Mouse (Mus musculus) v-Abl transformed pro-B cells (cell line): ENCODE results near the gene Smagp.
"Not testable (repeated sequence)": the region's sequence is repeated elsewhere in the genome, so short reads cannot be mapped to it uniquely, and the experiment has no call there.

Experiments
- in situ Hi-C, 2 experiments: fragments of 400-800 bp; cut with MboI; formaldehyde crosslinking; loops; one replicate each; pipeline ENCODE4 v1.15.1; 2025; ENCODE audit not compliant: unreplicated experiment in 2 of 2

Gene Smagp

DNA sequence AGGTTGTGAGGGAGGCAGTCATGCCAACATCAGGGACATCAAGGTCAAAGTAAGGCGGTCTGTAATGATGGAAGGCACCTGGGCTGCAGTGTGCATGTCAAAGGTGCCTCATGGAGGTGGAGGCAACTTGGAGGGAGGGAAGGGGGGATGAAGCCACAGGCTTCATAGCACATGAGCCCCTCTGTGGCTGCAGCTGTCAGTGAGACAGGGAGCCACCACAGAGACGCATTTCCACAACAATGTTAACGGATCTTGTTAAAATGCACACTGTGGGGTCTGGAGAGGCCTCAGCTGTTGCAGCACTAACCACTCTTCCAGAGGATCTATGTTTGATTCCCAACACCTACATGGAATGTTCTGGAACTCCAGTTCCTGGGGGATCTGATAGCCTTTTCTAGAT, 6.6 kb downstream of the Smagp start:
- in situ Hi-C loops: no loop called here

DNA sequence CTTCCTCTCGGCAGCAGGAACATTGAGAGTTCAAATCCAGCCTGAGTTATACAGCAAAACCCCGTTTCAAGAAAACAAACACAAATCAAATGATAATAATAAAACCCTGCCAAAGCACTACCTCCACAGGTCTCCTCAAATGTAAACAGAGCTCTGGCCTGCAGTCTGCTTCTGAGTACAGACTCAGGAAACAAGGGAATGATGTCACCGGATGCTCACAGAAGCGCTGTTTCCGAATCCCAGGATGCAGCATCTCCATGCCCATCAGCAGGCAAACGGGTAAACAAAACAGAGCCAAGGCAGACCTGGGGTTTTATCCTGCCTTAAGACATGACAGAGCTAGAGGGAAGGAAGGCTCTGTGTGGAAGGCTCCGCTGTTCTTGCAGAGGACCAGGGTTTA, 7.9 kb downstream of the Smagp start:
- in situ Hi-C loops: no loop called here

DNA sequence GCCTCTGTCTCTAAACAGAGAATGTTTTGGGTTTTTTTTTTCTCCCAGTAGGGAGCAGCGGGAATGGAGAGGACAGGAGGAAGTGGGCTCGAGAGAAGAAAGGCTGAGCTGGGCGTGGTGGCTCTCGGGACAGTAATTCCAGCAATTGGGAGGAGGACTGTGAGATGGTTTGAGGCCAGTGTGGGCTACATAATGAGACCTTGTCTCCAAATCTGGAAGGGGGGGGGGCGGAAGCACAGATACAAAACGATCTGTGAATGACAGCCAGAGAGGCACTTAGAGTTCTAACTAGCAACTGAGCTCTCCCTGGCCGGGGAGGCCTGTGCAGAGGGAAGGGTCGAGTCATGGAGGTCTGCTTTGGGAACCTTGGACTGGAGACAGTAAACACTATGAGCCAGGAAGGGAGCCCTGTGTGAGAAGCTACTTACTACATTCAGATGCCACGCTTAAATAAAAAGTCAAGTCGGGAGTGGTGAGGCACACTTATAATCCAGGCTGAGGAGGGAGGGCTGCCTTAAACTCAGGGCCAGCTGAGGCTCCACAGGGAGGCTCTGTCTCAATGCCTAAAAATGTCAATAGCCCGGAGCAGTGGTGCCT, 8.9 kb downstream of the Smagp start:
- in situ Hi-C loops: no loop called here

DNA sequence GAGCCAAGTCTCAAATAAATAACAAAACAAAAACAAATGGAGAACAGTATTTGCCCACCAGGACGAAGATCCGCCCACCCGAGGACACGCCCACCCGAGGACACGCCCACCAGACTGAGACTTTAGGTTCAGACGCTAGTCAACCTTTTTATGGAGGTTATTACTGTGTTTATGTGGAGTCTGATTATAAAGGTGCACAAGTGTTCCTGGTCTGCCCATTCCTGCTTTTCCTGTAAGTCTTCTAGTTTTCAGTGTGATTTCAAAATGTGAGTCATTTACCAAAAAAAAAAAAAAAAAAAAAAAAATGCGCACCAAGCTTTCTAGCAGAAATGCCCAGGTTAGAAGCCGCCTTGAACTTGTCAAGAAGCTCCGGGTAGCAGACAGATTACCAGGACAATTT, 9.5 kb downstream of the Smagp start:
- in situ Hi-C loops: no loop called here

DNA sequence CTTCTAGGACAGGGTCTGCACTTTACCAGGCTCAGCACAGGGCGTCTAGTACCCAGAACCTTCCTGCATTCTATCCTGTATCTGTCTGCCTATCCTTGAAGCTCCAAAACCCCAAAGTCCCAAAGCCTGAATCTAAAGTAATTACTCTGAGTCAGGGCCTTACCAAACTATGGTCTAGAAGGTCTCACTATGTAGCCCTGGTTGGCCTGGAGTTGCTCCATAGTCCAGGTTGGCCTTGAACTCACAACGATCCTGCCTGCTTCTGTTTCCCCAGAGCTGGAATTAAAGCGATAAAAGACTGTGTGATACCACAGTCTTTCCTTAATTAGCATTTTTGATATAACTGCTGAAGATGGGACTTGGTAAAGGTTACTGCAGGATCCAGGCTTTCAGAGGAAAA, 12.3 kb downstream of the Smagp start:
- in situ Hi-C loops: no loop called here

DNA sequence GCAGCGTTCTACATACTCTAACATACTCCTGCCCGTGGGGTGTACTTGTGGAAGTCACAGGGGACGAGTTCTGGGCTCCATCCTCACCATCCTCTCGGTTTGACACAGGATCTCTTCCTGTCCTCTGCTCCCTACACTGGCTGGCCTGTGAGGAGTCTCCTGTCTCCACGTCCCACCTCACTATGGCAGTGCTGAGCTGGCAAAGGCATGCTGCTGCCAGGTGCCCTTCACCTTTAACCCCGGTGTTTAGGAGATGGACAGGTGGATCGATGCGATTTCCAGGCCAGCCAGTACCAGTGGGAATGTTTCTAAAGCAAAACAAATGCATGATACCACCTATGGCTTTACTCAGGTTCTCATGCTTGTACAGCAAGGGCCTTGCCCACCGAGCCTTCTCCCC, 13.0 kb downstream of the Smagp start:
- in situ Hi-C loops: no loop called here

DNA sequence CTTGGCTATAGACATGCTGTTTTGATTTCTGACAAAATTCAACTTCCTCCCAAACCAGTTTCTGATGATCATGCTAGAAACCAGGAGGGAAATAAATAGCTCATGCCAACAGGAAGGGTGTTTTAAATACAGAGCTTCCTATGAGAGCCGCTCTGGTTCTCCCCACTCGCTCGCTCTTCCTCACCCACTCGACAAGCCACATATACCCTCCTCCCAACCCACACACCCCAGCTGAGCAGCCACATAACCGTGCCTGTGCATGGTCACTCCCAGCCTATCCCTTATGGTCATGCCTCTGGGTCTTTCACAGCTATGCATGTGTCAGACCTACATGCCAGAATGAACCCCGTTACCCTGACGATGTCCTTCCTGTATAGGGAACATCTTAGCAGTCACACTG, 14.6 kb downstream of the Smagp start:
- in situ Hi-C loops: no loop called here

DNA sequence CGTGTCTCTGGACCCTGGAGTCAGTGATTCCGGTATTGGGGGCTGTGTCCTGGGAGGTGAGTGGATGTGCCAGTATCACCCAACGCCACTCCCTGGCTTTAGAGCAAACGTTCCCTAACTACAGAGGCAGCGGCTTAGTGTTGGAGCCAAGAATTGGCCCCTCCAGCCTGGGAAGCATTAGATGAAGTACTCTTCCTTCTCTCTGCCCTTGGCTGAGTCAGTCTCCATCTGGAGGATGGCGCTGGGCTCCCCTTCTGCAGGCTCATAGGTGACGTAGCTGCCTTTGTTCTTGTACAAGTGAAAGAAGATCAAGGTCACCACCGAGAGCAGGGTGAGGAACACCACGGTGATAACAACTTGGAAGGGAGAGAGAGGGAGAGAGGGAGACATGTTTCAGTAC, 15.1 kb downstream of the Smagp start:
- in situ Hi-C loops: not testable (repeated sequence)

DNA sequence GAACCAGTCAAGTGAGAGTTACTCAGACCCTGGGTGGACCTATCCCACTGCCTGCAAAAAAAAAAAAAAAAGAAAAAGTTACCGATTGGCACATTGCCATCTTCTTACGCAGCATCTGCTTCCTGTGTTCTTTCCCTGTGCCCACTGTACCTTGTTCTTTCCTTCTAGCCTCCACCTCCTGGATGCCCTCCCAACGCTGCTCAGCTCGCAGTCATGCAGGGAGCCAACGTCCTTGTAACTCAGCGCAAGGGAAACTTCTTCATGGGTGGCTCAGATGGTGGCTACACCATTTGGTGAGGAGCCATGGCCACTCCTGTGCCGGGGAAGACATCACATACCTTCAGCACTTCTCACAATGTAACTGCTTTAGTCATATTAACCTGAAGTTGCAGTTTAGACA, 17.5 kb downstream of the Smagp start:
- in situ Hi-C loops: no loop called here

DNA sequence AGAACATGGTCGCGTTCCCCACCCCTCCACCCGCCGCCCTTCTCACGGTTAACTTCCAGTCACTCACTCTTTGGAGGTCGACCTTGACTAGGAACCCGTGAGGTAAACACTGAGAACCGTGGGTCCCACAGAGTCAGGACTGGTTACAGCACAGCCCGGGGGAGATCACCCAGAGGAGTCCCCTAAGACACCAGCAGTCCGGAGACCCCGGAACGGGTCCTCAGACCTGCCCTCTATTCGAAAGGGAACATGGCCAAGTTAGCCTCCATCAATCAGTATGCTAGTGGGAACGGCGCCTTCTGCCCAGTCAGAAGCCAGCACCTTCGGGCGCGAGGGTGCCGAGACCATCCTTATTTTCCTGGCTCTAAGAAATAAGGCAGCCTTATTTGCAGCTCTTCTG, 20.5 kb downstream of the Smagp start:
- in situ Hi-C loops: no loop called here

DNA sequence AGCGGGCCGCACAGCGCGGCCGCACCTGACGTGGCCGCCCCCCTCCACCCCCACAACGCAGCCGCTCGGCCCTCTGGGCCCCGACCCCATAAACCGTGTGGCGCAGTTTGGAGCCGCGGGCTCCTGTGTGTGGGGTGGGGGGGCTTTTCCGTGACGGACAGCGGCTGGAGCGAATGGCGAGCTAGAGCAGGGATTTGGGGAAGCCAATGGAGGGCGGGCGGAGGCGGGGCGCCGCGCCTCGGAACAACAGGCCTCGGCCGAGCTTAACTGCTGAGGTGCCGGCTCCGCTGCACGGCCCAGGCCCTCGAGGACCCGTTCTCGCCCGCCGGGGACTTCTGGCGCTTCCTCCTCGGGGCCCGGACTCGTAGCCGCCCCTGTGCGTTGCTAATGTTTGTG, 20.9 kb downstream of the Smagp start:
- in situ Hi-C loops: no loop called here

DNA sequence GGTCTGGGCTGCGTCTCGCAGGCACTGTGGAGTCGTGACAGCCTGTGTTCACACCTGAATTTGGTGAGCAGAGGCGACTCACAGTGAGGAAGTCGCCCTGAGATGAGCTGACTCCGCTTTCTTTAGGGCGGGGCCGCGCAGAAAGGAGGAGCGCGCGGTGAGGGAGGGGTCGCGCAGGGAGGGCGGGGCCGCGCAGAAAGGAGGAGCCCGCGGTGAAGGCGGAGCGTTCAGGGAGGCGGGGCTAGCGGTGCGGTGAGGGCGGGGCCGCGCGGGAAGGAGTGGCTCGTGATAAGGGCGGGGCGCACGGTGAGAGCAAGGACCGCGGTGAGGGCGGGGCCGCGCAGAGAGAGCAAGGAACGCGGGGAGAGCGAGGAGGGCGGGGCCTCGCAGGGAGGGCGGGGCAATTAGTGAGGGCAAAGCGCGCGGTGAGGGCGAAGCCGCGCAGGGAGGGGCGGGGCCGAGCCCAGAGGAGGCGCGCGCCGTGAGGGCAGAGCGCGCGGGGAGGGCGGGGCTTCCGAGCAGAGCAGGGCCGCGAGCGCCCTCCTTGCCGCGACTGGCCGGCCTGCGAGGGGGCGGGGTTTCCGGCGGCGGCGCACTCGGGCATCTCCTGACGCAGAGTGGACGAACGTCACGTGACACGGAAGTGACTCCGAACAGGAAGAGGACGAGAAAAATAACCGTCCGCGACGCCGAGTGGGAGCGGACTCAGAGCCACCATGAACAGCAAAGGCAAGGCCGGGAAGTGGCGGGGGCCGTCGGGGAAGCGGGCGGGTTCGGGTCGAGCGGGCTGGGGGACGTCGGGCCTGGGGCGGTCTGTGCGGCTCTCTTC, 21.5 kb downstream of the Smagp start, which contains the start of gene Dazap2:
Gene Dazap2 (plus strand): TSS at position 354 of the 829 bp plus-strand sequence.
- in situ Hi-C loops: loop anchor here (5.0 kb wide), 2 partner anchors 73 to 83 kb away; no protein-coding TSS in a partner anchor

DNA sequence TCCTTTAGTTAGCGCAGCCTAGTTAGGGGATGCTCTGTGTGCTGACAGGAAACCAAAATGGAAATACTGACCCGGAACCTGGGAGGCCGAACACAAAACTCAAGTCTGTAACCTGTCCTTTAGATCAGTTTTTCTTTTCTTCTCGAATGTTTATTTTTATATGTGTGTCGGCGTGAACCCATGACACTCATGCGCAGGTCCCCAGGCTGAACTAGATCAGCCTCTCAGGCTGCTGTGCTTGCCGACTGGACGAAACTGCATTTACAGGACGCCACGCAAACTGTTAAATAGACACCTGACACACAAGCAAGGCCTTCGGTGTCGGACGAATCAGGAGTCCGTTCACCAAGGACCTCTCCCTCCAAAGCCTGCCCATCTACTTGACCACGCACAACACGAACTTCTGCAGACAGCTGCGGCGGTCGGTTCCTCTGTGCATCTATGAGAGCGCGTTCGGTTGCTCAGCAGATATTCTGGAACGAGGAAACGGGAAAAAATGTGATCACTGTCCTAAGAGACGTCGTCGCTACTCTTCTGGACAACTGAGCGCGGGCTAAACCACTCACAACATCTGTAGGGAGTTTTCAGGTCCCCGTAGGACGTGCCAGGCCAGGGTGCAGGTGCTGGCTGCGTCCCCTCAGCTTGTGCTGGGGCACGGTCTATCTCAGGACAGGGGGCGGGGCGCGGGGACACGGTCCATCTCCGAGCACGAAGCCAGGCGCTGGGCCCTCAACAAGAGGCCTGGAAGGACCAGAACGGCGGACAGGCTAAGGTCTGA, 22.3 kb downstream of the Smagp start:
- in situ Hi-C loops: loop anchor here (5.0 kb wide), 2 partner anchors 72 to 82 kb away; no protein-coding TSS in a partner anchor

DNA sequence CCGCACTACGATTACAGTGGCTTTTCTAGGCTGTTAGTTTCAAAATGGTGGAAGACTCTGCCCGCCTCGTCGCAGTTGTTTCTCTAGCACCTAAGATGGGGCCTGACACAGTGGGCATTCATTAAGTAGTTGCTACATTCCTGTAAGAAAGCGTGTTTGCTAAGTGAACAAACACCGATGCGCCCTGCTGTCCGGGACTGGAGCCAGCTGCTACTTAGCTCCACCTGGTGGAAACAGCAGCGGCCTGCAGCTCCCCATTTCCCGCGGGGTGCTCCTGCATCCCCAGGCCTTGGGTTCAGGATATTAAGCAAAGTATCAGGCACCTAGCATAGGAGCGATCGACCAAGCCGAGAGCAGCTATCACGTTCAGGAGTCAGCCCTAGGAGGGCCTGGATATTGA, 23.2 kb downstream of the Smagp start:
- in situ Hi-C loops: loop anchor here (5.0 kb wide), 2 partner anchors 71 to 81 kb away; no protein-coding TSS in a partner anchor

DNA sequence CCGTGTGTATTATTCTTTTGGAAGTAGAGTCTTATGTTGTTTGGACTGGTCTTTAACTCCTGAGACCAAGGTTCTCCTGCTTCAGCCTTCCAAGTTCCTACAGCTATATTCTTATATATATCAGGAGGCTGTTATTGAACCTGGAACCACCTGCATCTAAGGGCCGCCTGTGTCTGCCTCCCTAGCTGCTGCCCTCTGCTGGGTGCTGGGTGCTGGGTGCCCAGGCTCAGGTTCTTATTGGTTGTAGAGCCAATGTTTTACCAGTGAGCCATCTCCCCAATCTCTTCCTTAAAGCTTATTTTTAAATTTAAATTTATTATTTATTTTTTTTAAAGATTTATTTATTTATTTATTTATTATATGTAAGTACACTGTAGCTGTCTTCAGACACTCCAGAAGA, 24.3 kb downstream of the Smagp start:
- in situ Hi-C loops: loop anchor here (5.0 kb wide), 2 partner anchors 70 to 80 kb away; no protein-coding TSS in a partner anchor

DNA sequence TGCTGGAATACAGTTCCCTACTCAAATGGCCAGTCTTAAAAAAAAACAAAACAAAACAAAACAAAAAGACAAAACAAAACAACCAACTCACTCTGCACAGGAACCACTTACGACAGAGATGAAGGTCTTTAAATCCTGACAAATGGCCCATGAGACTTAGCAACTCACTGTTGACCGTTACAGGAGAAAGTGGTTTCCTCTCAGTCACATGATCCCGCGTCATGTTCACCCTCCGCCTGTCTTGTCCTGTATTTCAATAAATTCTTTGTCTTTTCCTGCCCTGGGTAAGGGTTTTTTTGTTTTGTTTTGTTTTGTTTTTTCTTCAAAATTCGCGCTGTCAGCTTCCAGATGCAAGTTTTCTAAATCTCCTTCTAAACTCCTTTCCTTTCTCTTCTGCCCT, 24.8 kb downstream of the Smagp start:
- in situ Hi-C loops: loop anchor here (5.0 kb wide), 2 partner anchors 70 to 80 kb away; no protein-coding TSS in a partner anchor

DNA sequence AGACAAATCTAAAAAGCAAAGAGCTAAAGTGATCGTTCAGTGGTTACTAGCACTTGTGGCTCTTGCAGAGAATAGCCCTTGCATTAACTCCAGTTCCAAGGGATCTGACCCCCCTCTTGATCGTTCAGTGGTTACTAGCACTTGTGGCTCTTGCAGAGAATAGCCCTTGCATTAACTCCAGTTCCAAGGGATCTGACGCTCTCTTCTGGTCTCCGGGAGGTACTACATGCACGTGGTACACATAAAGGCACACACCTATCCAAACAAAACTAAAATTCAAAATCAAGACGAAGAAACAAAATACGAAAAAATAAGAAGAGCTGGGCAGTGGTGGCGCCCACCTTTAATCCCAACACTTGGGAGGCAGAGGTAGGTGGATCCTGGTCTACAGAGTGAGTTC, 30.1 kb downstream of the Smagp start:
- in situ Hi-C loops: not testable (repeated sequence)

DNA sequence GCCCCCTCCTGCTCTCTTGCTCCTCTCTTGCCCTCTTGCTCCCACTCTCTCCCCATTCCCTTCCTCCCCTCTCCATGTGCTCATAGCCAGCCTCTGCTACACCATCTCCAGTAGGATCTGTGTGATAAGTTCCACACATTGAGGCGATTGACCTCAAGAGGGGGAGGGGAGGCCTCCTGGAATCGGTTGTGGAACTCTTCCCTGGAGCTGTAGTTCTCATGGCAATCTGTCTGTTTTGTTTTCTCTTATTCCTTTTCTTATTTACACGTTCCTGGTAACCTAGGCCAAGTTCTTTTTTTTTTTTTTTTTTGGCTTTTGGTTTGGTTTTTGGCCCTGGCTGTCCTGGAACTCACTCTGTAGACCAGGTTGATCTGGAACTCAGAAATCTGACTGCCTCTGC, 35.1 kb downstream of the Smagp start:
- in situ Hi-C loops: no loop called here

DNA sequence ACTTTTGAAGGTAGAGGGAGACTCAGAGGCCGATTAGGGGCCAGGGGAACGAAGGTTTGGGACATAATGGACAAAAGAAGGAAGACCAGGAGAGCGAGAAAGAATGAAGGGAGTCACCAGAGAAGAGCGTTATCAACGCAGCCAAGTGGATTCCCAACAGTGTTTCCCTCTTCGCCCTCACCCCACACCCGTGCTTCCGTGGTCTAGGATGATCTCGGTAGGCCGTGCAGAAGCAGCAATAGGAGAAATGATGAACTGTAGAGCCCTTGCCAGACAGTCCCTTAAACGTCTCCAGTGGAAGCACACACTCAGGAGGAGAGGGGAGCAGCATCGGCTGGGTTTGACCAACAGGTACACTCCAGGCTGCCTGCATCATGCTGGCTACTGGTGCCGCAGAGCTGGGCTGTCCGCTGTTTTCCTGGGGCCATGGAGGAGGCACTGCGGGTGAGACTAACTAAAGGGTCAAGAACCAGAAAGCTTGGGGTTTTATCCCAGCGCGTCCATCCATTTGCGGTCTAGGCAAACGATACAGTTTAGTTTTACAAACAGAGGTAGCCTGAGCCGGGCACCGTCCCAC, 36.0 kb downstream of the Smagp start:
- in situ Hi-C loops: no loop called here

DNA sequence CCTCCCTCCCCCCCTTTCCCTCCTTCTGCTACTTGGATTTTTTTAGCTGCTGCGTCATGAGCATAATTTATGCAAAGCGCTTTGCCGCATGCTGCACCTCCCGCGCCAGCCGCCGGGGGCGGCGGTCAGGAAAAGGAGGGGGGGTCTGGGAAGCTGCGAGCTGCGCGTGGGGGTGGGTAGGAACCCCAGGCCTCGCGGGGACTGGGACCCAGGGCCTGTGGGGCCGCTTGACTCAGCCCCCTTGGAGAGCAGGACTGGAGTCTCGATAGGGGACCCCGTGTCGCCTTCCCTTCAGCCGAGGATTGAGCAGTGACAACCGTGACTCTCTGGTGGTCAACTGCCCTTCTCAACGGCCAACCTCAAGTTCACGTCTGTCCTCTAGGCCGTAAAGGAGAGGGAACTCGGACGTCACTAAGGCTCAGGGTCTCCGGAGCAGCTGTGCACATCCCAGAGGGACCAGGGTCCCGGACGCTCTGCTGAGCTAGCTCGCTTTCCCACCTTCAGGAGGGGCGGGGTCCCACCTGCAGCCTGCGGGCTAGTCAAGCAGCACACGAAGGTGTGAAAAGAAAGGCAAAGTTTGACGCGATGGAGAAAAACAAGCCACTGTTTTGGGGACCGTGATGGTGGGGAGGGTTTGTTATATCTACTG, 36.6 kb downstream of the Smagp start:
- in situ Hi-C loops: no loop called here
